Mouse (Mus musculus) midbrain, postnatal 0 days (tissue): ENCODE measurements around the gene Peli2. TPM values are rescaled to one million over a fixed set of nuclear protein-coding genes. Genes with fewer than 3 reads are reported as not detected.

ENCODE experiments used
- ATAC-seq: fragments of 200-750 bp; cut with Nextera tagmentation; 2 replicates; pipeline ENCODE4 v1.8.0; 2017; ENCODE audit warnings: moderate number of reproducible peaks, mild to moderate bottlenecking, moderate TSS enrichment, moderate library complexity; ENCODE audit not compliant: low FRiP score
- DNase-seq: peaks from one replicate; pipeline ENCODE4 v3.0.0-alpha.2; 2015; ENCODE audit warnings: low spot score
- H3K27ac ChIP-seq: fragments of 300-500 bp; sonication (generic); 2 replicates; pipeline ENCODE4 v1.5.1; 2014; ENCODE audit warnings: low read depth, mild to moderate bottlenecking, low read length, mixed read lengths
- H3K27me3 ChIP-seq: fragments of 300-500 bp; sonication (generic); 2 replicates; pipeline ENCODE4 v1.6.1; 2014; ENCODE audit warnings: low read length, control low read depth, mixed read lengths; ENCODE audit not compliant: insufficient read depth
- H3K36me3 ChIP-seq: fragments of 300-500 bp; sonication (generic); 2 replicates; pipeline ENCODE4 v1.6.1; 2014; ENCODE audit warnings: low read length, control low read depth, mixed read lengths; ENCODE audit not compliant: insufficient read depth
- H3K4me1 ChIP-seq: fragments of 300-500 bp; sonication (generic); 2 replicates; pipeline ENCODE4 v1.6.1; 2014; ENCODE audit warnings: mild to moderate bottlenecking, control low read depth, antibody characterized with exemption, low read length, mixed read lengths; ENCODE audit not compliant: insufficient read depth
- H3K4me2 ChIP-seq: fragments of 300-500 bp; sonication (generic); 2 replicates; pipeline ENCODE4 v1.6.1; 2014; ENCODE audit warnings: low read depth, mild to moderate bottlenecking, low read length, mixed read lengths; ENCODE audit not compliant: poor library complexity, severe bottlenecking
- H3K4me3 ChIP-seq: fragments of 300-500 bp; sonication (generic); 2 replicates; pipeline ENCODE4 v1.5.1; 2014; ENCODE audit warnings: low read depth, mild to moderate bottlenecking, low read length, moderate library complexity
- H3K9ac ChIP-seq: fragments of 300-500 bp; sonication (generic); replicated peaks from 2 replicates; pipeline ENCODE4 v1.6.1; 2014; ENCODE audit warnings: mild to moderate bottlenecking, low read length, moderate library complexity, mixed read lengths; ENCODE audit not compliant: poor library complexity, severe bottlenecking
- H3K9me3 ChIP-seq: fragments of 300-500 bp; sonication (generic); 2 replicates; pipeline ENCODE4 v1.6.1; 2016; ENCODE audit warnings: low read length, control low read depth
- CTCF ChIP-seq: IDR thresholded peaks from 2 replicates; pipeline ENCODE4 v1.5.1; 2016; ENCODE audit warnings: antibody characterized with exemption, mild to moderate bottlenecking
- WGBS: fragments of 180-500 bp; shearing (Covaris S2); extraction: QIAGEN DNeasy Blood & Tissue Kit; methylation state at CpG from one replicate; pipeline ENCODE4 v1.1.7; 2014; 5-methylcytosine and 5-hydroxymethylcytosine counted together
- polyA plus RNA-seq: library from polyadenylated mRNA; unstranded; fragments of >200 nt; fragmentation: Nextera tagmentation; extraction: Ambion mirVana; gene quantifications from 2 replicates; pipeline ENCODE4 v1.2.1, GENCODE M21; 2015
- total RNA-seq: library from RNA; depleted of rRNA; stranded (reverse); fragments of >200 nt; gene quantifications from 2 replicates; pipeline ENCODE4 v1.2.3, GENCODE M21; 2014

Peli2 gene
- total and polyA plus RNA-seq, 2 experiments from 2014 or later: 6.5 to 22.3 TPM

DNA sequence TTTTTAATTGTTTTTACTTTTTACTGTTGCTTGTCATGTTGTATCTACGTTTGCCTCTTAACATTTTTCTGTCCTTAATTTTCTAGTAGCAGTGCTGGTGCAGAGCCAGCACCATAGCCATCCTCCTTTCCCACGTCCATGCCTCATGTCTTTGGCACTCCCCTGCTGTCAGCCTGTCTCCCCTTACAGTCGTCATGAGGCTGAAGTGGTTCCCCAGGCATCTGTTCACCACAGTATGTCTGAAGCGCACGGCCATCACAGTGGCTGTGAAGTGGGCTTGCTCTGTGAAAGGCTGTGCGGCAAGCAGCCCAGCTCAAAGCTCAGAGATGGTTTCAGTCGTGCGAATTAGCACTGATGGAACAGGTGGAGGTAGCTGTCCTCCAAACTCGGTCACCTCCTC is 66.5 kb downstream of the Peli2 start:
- no peak for TF ChIP-seq CTCF
- H3K27me3 ChIP-seq: no peaks in the 10 kb centered on the region
- H3K9me3 ChIP-seq: peaks cover 8% of the 10 kb centered on the region; the same call in 1 of the 2 replicates
- H3K9ac ChIP-seq: no peak overlapping the region
- no peak overlapping the region for H3K27ac ChIP-seq
- WGBS: 77% methylated on average over 9 of the region's 9 CpGs
- no peaks in the 10 kb centered on the region for H3K36me3 ChIP-seq
- DNase-seq (no peak), ATAC-seq (no peak)
- no peaks in the 10 kb centered on the region for H3K4me1 ChIP-seq
- H3K4me2 ChIP-seq: no peak overlapping the region
- H3K4me3 ChIP-seq: no peak overlapping the region

DNA sequence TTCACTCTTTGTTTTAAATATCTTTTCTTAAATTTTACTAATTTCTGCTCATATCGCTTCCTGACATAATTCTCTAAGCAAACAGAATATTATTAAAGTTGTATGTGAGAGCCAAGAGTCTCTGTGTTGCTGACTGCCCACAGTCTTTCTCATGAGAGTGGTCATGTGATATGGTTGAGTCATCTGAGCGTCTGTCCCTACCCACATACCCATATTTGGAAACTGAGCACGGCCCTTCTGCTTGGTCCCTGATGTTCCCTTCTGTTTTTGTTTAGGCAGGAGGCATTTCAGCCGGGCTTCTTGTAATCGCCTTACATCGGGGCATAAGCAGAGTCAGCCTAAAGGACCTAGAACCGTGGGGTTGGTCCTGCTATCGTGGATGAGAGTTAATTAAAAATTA is 68.7 kb downstream of the Peli2 start:
- no peak overlapping the region for H3K4me2 ChIP-seq
- DNase-seq (no peak), ATAC-seq (no peak)
- no peaks in the 10 kb centered on the region for H3K4me1 ChIP-seq
- no peaks in the 10 kb centered on the region for H3K9me3 ChIP-seq
- no peak overlapping the region for H3K9ac ChIP-seq
- H3K27ac ChIP-seq: no peak overlapping the region
- no peak for TF ChIP-seq CTCF
- H3K4me3 ChIP-seq: no peak overlapping the region
- 72% methylated on average over 8 of the region's 8 CpGs for WGBS
- no peaks in the 10 kb centered on the region for H3K27me3 ChIP-seq
- no peaks in the 10 kb centered on the region for H3K36me3 ChIP-seq

DNA sequence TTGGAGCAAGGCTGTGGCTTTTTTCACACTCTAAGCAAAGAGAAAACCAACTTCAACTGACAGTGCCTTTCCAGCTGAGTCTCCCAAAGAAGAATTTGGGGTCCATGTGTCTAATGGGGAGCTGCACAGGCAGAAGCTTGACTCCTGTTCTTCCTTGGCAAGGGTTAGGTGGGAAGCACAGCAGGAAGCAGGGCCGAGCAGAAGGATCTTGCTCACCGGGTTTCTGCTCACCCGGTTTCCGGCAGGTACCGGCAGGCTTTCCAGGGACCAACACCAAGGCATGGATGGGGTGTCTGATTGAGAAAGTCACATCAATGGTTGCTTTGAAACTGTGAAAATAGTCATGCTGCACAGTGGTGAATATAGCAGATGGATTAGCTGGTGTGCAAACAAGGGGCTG is 70.3 kb downstream of the Peli2 start:
- no peaks in the 10 kb centered on the region for H3K27me3 ChIP-seq
- no peaks in the 10 kb centered on the region for H3K9me3 ChIP-seq
- no peak for DNase-seq
- H3K9ac ChIP-seq: no peak overlapping the region
- TF ChIP-seq CTCF: no peak
- WGBS: 93% methylated on average over 5 of the region's 5 CpGs
- H3K4me2 ChIP-seq: no peak overlapping the region
- H3K36me3 ChIP-seq: no peaks in the 10 kb centered on the region
- H3K4me3 ChIP-seq: no peak overlapping the region
- H3K27ac ChIP-seq: no peak overlapping the region
- no peak for ATAC-seq
- H3K4me1 ChIP-seq: no peaks in the 10 kb centered on the region

DNA sequence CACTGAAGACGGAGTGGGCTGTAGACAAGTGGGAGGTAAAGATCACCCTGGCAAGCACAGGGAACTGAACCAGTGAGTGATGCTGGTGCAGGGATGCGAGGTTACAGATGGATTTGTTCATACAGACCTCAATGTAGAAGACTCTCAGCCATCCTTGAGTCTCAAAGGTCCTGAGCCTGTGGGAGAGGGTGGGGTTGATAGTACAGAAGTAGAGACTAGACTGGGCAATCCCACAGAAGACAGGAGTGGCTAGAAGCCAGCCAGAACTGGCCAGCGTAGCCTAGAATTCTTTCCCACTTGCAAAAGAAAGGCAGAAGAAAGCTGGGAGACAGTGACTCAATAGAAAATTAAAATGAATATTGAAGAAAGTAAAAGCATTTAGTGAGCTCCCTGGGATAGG is 71.3 kb downstream of the Peli2 start:
- DNase-seq (no peak), ATAC-seq (no peak)
- Histone ChIP-seq H3K4me1 (no peaks in the 10 kb centered on the region), H3K4me2 (no peak overlapping the region), H3K27ac (no peak overlapping the region), H3K9me3 (no peaks in the 10 kb centered on the region), H3K4me3 (no peak overlapping the region), H3K36me3 (no peaks in the 10 kb centered on the region), H3K27me3 (no peaks in the 10 kb centered on the region), H3K9ac (no peak overlapping the region)
- 91% methylated on average over 3 of the region's 3 CpGs for WGBS
- no peak for TF ChIP-seq CTCF

DNA sequence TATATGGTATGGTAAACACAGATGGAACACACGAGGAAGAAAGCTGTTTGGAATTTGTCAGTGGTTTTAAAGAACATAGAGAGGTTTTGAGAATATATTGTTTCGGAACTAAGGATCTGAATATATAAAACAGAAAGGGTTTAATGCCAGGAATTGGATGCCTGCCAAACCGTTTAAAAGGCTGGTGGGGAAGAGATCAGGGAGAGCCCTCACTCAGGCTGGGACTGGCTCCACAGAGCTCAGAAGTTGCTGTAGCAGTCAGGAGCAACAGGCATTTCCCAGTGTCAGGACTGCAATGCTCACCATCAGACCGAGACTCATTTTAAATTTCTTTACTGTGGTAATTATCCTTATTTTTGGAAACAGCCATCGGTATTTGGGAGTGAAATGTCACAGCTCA is 76.2 kb downstream of the Peli2 start:
- 27% methylated on average over 5 of the region's 5 CpGs for WGBS

DNA sequence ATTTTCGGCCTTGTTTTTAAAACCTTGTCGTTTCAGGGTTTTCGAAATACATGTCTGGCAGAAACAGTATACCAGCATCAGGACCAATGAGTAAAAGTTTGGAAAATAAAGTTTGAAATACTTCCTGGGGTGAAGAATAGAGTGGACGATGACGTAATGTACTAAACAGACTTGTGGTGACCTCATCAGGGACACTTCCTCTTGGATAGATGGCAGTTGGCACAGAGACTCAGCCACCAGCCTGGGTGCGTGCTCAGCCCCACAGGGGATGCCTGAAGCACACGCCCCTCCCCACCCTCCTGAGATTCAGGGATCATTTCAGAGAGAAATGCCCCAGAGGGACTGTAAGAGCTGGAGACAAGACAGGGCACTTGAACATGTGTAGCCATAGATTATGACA is 76.7 kb downstream of the Peli2 start:
- Histone ChIP-seq H3K27ac (no peak overlapping the region), H3K4me3 (no peak overlapping the region), H3K9me3 (no peaks in the 10 kb centered on the region), H3K36me3 (no peaks in the 10 kb centered on the region), H3K4me1 (peaks cover 2% of the 10 kb centered on the region; the same call in 1 of the 2 replicates), H3K9ac (no peak overlapping the region), H3K4me2 (no peak overlapping the region), H3K27me3 (no peaks in the 10 kb centered on the region)
- WGBS: 73% methylated on average over 7 of the region's 7 CpGs
- DNase-seq (no peak), ATAC-seq (peak; percentile 35; the same call in 1 of the 2 replicates)
- TF ChIP-seq CTCF: no peak

More for the DNA sequence above, 76.2 kb downstream of the Peli2 start:
- ATAC-seq (no peak), DNase-seq (peak; percentile 51)
- Histone ChIP-seq H3K4me3 (no peak overlapping the region), H3K27me3 (no peaks in the 10 kb centered on the region), H3K9ac (no peak overlapping the region), H3K4me1 (no peaks in the 10 kb centered on the region; the same call in 1 of the 2 replicates), H3K36me3 (no peaks in the 10 kb centered on the region), H3K9me3 (no peaks in the 10 kb centered on the region), H3K27ac (no peak overlapping the region), H3K4me2 (no peak overlapping the region)
- TF ChIP-seq CTCF: no peak
